Mouse (Mus musculus): ENCODE results near the gene Gm11756. TPM values are rescaled to one million over a fixed set of nuclear protein-coding genes. Genes with fewer than 3 reads are reported as not detected.

Gm11756 gene
- not detected for polyA plus RNA-seq (2014; fragmentation: Illumina TruSeq; extraction: RNeasy Lipid Tissue Mini Kit (QIAGEN cat#74804); ENCODE audit: insufficient read depth, low read depth, low replicate concordance)

GRCm38 (mm10) chr4:73920660-73921059, at the start of gene Gm11756:
Gene Gm11756, minus strand, starts transcription at chr4:73920760.

GRCm38 (mm10) chr4:73950375-73950896, 29.9 kb upstream of the Gm11756 start, which contains the start of gene 2310002L09Rik:
Gene 2310002L09Rik, minus strand, starts transcription at chr4:73950846.

GRCm38 (mm10) chr4:73905853-73906252, 14.7 kb downstream of the Gm11756 start, which contains the start of gene Gm13871:
Gene Gm13871, minus strand, starts transcription at chr4:73905953.

GRCm38 (mm10) chr4:73891012-73891411, 29.5 kb downstream of the Gm11756 start, which contains the start of gene Gm11757:
Gene Gm11757, minus strand, starts transcription at chr4:73891112.

GRCm38 (mm10) chr4:73876166-73876565, 44.4 kb downstream of the Gm11756 start, which contains the start of gene Gm11758:
Gene Gm11758, minus strand, starts transcription at chr4:73876266.

Other genes starting within 250 kb of the Gm11756 start
- gene Gm428, start 237.2 kb downstream of the Gm11756 start, polyA plus RNA-seq (2014; fragmentation: Illumina TruSeq; extraction: RNeasy Lipid Tissue Mini Kit (QIAGEN cat#74804); ENCODE audit: insufficient read depth, low read depth, low replicate concordance): not detected
- gene Rasef, start 129.8 kb downstream of the Gm11756 start, polyA plus RNA-seq (2014; fragmentation: Illumina TruSeq; extraction: RNeasy Lipid Tissue Mini Kit (QIAGEN cat#74804); ENCODE audit: insufficient read depth, low read depth, low replicate concordance): 5.6 TPM
- not detected for gene Gm11758, start 44.5 kb downstream of the Gm11756 start, polyA plus RNA-seq (2014; fragmentation: Illumina TruSeq; extraction: RNeasy Lipid Tissue Mini Kit (QIAGEN cat#74804); ENCODE audit: insufficient read depth, low read depth, low replicate concordance)
- gene Gm11757, start 29.6 kb downstream of the Gm11756 start, polyA plus RNA-seq (2014; fragmentation: Illumina TruSeq; extraction: RNeasy Lipid Tissue Mini Kit (QIAGEN cat#74804); ENCODE audit: insufficient read depth, low read depth, low replicate concordance): not detected
- not detected for gene Gm13871, start 14.8 kb downstream of the Gm11756 start, polyA plus RNA-seq (2014; fragmentation: Illumina TruSeq; extraction: RNeasy Lipid Tissue Mini Kit (QIAGEN cat#74804); ENCODE audit: insufficient read depth, low read depth, low replicate concordance)
- gene 2310002L09Rik, start 30.1 kb upstream of the Gm11756 start, polyA plus RNA-seq (2014; fragmentation: Illumina TruSeq; extraction: RNeasy Lipid Tissue Mini Kit (QIAGEN cat#74804); ENCODE audit: insufficient read depth, low read depth, low replicate concordance): 0.46 TPM
- gene Frmd3, start 92.7 kb upstream of the Gm11756 start, polyA plus RNA-seq (2014; fragmentation: Illumina TruSeq; extraction: RNeasy Lipid Tissue Mini Kit (QIAGEN cat#74804); ENCODE audit: insufficient read depth, low read depth, low replicate concordance): not detected